Mouse (Mus musculus): Measurements from ENCODE around the gene Gpr3. TPM values are rescaled to one million over a fixed set of nuclear protein-coding genes. Genes with fewer than 3 reads are reported as not detected.
A peak's percentile ranks its signal among the peaks of the same experiment; 100 is the strongest.

Gene Gpr3
- polyA plus RNA-seq, 1 experiment from 2014 or later = 0.24 TPM

GRCm38 (mm10) chr4:133169237-133170055 is 42.9 kb downstream of the Gpr3 start:
- no peaks in the 10 kb centered on the region for H3K9me3 ChIP-seq (ENCODE audit: control insufficient read depth, low read length)
- peak; percentile 88 for ATAC-seq
- H3K27me3 ChIP-seq (replicated peaks; ENCODE audit: control insufficient read depth, insufficient read depth, low read length) = no peaks in the 10 kb centered on the region
- peak overlapping the region; percentile 74 for H3K27ac ChIP-seq (ENCODE audit: low read length)
- no peak overlapping the region for H3K9ac ChIP-seq (ENCODE audit: low read depth, low read length)
- WGBS = 66% methylated on average over 10 of the region's 10 CpGs
- H3K36me3 ChIP-seq (ENCODE audit: control insufficient read depth, insufficient read depth, low read length) = 0 out of 2 replicates have a peak, but pooled peaks cover 4% of the 10 kb centered on the region
- peaks cover 26% of the 10 kb centered on the region for H3K4me1 ChIP-seq (ENCODE audit: control insufficient read depth, insufficient read depth, low read length)
- no peak overlapping the region for H3K4me3 ChIP-seq (ENCODE audit: low read length)
- H3K4me2 ChIP-seq (ENCODE audit: low read depth, low read length) = peak overlapping the region; percentile 25; the same call in 1 of the 2 replicates

- no peak overlapping the region for H3K4me3 ChIP-seq (ENCODE audit: low read length)
- 75% methylated on average over 9 of the region's 9 CpGs for WGBS
- H3K9ac ChIP-seq (ENCODE audit: low read depth, low read length) = no peak overlapping the region
- ATAC-seq = no peak
- no peaks in the 10 kb centered on the region for H3K9me3 ChIP-seq (ENCODE audit: control insufficient read depth, low read length)
- H3K27ac ChIP-seq (ENCODE audit: low read length) = no peak overlapping the region
- 0 out of 2 replicates have a peak, but pooled peaks cover 4% of the 10 kb centered on the region for H3K36me3 ChIP-seq (ENCODE audit: control insufficient read depth, insufficient read depth, low read length)
- no peak overlapping the region for H3K4me2 ChIP-seq (ENCODE audit: low read depth, low read length)
- H3K27me3 ChIP-seq (replicated peaks; ENCODE audit: control insufficient read depth, insufficient read depth, low read length) = no peaks in the 10 kb centered on the region
- H3K4me1 ChIP-seq (ENCODE audit: control insufficient read depth, insufficient read depth, low read length) = peaks cover 14% of the 10 kb centered on the region
Observed at GRCm38 (mm10) chr4:133166773-133167172, 45.6 kb downstream of the Gpr3 start.

- Histone ChIP-seq H3K4me3 (ENCODE audit: low read length) (no peak overlapping the region), H3K4me1 (ENCODE audit: control insufficient read depth, insufficient read depth, low read length) (0 out of 2 replicates have a peak, but pooled peaks cover 3% of the 10 kb centered on the region), H3K36me3 (ENCODE audit: control insufficient read depth, insufficient read depth, low read length) (0 out of 2 replicates have a peak, but pooled peaks cover 4% of the 10 kb centered on the region), H3K9ac (ENCODE audit: low read depth, low read length) (no peak overlapping the region), H3K9me3 (ENCODE audit: control insufficient read depth, low read length) (no peaks in the 10 kb centered on the region), H3K27ac (ENCODE audit: low read length) (no peak overlapping the region), H3K27me3 (replicated peaks; ENCODE audit: control insufficient read depth, insufficient read depth, low read length) (no peaks in the 10 kb centered on the region), H3K4me2 (ENCODE audit: low read depth, low read length) (no peak overlapping the region)
- WGBS = 71% methylated on average over 6 of the region's 6 CpGs
- ATAC-seq = no peak
Observed at GRCm38 (mm10) chr4:133162196-133162595, 50.1 kb downstream of the Gpr3 start.

- H3K36me3 ChIP-seq (ENCODE audit: control insufficient read depth, insufficient read depth, low read length) = 0 out of 2 replicates have a peak, but pooled peaks cover 4% of the 10 kb centered on the region
- ATAC-seq = no peak
- WGBS = 73% methylated on average over 4 of the region's 4 CpGs
- no peaks in the 10 kb centered on the region for H3K9me3 ChIP-seq (ENCODE audit: control insufficient read depth, low read length)
- H3K4me1 ChIP-seq (ENCODE audit: control insufficient read depth, insufficient read depth, low read length) = 0 out of 2 replicates have a peak, but pooled peaks cover 3% of the 10 kb centered on the region
- no peaks in the 10 kb centered on the region for H3K27me3 ChIP-seq (replicated peaks; ENCODE audit: control insufficient read depth, insufficient read depth, low read length)
- H3K4me2 ChIP-seq (ENCODE audit: low read depth, low read length) = no peak overlapping the region
- no peak overlapping the region for H3K4me3 ChIP-seq (ENCODE audit: low read length)
- H3K27ac ChIP-seq (ENCODE audit: low read length) = no peak overlapping the region
- H3K9ac ChIP-seq (ENCODE audit: low read depth, low read length) = no peak overlapping the region
Observed at GRCm38 (mm10) chr4:133160821-133161220, 51.5 kb downstream of the Gpr3 start.

- WGBS = 88% methylated on average over 8 of the region's 8 CpGs
- H3K9ac ChIP-seq (ENCODE audit: low read depth, low read length) = no peak overlapping the region
- H3K4me3 ChIP-seq (ENCODE audit: low read length) = no peak overlapping the region
- H3K9me3 ChIP-seq (ENCODE audit: control insufficient read depth, low read length) = no peaks in the 10 kb centered on the region
- H3K36me3 ChIP-seq (ENCODE audit: control insufficient read depth, insufficient read depth, low read length) = 0 out of 2 replicates have a peak, but pooled peaks cover 4% of the 10 kb centered on the region
- no peaks in the 10 kb centered on the region for H3K27me3 ChIP-seq (replicated peaks; ENCODE audit: control insufficient read depth, insufficient read depth, low read length)
- 0 out of 2 replicates have a peak, but pooled peaks cover 3% of the 10 kb centered on the region for H3K4me1 ChIP-seq (ENCODE audit: control insufficient read depth, insufficient read depth, low read length)
- no peak for ATAC-seq
- H3K4me2 ChIP-seq (ENCODE audit: low read depth, low read length) = no peak overlapping the region
- no peak overlapping the region for H3K27ac ChIP-seq (ENCODE audit: low read length)
Observed at GRCm38 (mm10) chr4:133160211-133160610, 52.1 kb downstream of the Gpr3 start.

- 81% methylated on average over 4 of the region's 4 CpGs for WGBS
- Histone ChIP-seq H3K4me1 (ENCODE audit: control insufficient read depth, insufficient read depth, low read length) (0 out of 2 replicates have a peak, but pooled peaks cover 3% of the 10 kb centered on the region), H3K27ac (ENCODE audit: low read length) (no peak overlapping the region), H3K9ac (ENCODE audit: low read depth, low read length) (no peak overlapping the region), H3K9me3 (ENCODE audit: control insufficient read depth, low read length) (no peaks in the 10 kb centered on the region), H3K4me3 (ENCODE audit: low read length) (no peak overlapping the region), H3K27me3 (replicated peaks; ENCODE audit: control insufficient read depth, insufficient read depth, low read length) (no peaks in the 10 kb centered on the region), H3K36me3 (ENCODE audit: control insufficient read depth, insufficient read depth, low read length) (no peaks in the 10 kb centered on the region), H3K4me2 (ENCODE audit: low read depth, low read length) (no peak overlapping the region)
- ATAC-seq = no peak
Observed at GRCm38 (mm10) chr4:133159646-133160045, 52.7 kb downstream of the Gpr3 start.

Small RNA genes within 50 kb of the gene (microRNA-seq; reads per million reads assigned to microRNA genes)
- not detected for gene Mir7017

Other genes with a start within 250 kb of the Gpr3 start
- gene Fgr, start 238.4 kb downstream of the Gpr3 start, polyA plus RNA-seq (2015; fragmentation: Nextera tagmentation; extraction: Ambion mirVana) = 3.1 and 3.5 TPM in 2 replicates
- gene Ahdc1, start 201.3 kb downstream of the Gpr3 start, polyA plus RNA-seq (2015; fragmentation: Nextera tagmentation; extraction: Ambion mirVana) = 5.3 and 5.7 TPM in 2 replicates
- gene Wasf2, start 82.0 kb downstream of the Gpr3 start, polyA plus RNA-seq (2015; fragmentation: Nextera tagmentation; extraction: Ambion mirVana) = 76.9 and 81.9 TPM in 2 replicates
- gene Cd164l2, start 405 bp downstream of the Gpr3 start, polyA plus RNA-seq (2015; fragmentation: Nextera tagmentation; extraction: Ambion mirVana) = 1.6 and 2.0 TPM in 2 replicates
- 2.4 and 2.8 TPM in 2 replicates for gene Map3k6, start 28.3 kb upstream of the Gpr3 start, polyA plus RNA-seq (2015; fragmentation: Nextera tagmentation; extraction: Ambion mirVana)
- gene Sytl1, start 50.6 kb upstream of the Gpr3 start, polyA plus RNA-seq (2015; fragmentation: Nextera tagmentation; extraction: Ambion mirVana) = 3.0 and 4.0 TPM in 2 replicates
- gene Tmem222, start 65.3 kb upstream of the Gpr3 start, polyA plus RNA-seq (2015; fragmentation: Nextera tagmentation; extraction: Ambion mirVana) = 69.8 and 75.7 TPM in 2 replicates
- 11.4 and 12.8 TPM in 2 replicates for gene Wdtc1, start 140.9 kb upstream of the Gpr3 start, polyA plus RNA-seq (2015; fragmentation: Nextera tagmentation; extraction: Ambion mirVana)
- 9.1 and 9.2 TPM in 2 replicates for gene Slc9a1, start 157.2 kb upstream of the Gpr3 start, polyA plus RNA-seq (2015; fragmentation: Nextera tagmentation; extraction: Ambion mirVana)

Data from intestine, embryonic 16.5 days (tissue).